Mouse (Mus musculus) kidney, postnatal 14 days (tissue): ENCODE data around the gene Senp8.
A peak's percentile ranks its signal among the peaks of the same experiment; 100 is the strongest.

Experiments
- DNase-seq: peaks from one replicate; pipeline ENCODE4 v3.0.0; 2022; ENCODE audit warnings: mixed read lengths

Gene Senp8

DNA sequence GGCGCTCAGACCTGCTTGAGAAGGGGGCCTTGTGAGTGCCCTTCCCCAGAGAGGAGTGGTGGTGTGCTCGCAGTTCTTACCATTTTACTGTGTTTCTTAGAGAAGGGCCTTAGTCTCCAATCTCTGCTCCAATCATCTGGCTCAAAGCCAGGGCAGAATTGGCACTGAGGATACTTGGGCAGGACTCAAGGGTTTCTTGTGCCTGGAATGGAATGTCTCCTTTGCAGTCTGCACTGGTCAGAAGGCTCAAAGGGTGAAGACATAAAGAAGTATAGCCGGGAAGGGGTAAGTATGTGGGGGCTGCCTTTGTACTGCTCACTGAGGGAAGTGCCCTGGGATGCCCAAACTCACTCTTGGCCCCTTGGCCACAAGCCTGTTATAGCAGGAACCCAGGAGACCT lies 41.3 kb downstream of the Senp8 start:
- peak; percentile 67 for DNase-seq

DNA sequence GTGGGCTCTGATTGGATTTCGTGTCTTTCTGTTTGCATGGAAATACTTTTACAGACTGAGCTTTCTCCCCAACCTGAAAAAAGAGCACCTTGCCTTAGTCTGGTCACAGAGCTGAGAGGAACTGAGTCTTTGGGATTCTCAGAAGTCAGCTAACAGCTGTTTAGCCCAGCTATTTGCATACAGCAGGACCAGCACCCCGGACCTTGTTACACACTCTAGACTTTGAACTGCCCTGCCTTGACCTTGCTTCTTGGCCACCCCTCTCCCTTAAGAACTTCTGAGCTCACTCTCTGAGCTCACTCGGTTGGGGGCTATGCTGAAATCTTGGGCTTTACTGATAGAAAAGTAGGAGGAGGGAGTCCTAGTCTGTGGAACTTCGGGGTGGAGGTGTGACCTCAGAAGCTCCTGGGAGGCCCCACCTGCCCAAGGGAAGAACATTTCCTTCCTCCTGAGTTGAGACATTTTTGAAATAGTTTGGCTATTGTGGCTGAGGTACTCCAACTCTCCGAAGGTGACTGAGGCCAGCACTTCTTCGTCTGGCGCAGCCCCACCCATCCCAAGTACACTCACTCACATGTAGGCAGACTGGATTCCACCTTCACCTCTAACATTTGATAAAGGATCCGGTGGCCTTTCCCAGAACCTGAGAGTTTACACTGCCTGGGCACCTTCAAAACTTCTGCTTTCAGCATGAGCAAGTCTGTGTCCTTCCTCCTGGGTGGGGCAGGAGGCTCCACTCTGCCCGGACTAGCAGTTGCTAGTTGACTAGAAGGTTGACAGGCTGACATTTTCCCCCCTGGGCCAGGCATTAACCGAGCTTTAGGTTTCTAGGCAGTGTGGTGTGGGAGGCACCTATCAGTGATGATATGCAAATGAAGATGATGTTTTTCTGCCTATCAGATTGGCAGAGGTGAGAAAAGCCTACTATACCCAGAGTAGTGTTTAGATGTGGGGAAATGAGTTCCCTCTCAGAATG lies 43.4 kb downstream of the Senp8 start:
- DNase-seq, result peak; percentile 27

DNA sequence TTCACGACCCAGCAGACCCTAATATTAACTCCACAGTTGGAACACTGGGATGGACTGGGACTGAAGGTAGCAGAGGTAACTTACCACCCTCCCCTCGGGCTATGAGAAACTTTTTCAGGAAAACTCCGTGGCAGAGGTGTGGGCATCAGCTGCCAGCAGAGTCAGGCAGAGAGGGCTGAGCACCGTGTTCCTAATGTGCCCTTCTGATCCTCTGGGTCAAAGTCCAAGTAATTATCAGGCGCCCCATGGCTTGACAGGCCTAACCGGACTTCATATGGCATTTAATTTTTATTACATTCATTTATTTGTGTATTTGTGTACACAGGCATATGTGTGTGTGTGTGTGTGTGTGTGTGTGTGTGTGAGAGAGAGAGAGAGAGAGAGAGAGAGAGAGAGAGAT lies 47.4 kb downstream of the Senp8 start:
- no peak for DNase-seq

DNA sequence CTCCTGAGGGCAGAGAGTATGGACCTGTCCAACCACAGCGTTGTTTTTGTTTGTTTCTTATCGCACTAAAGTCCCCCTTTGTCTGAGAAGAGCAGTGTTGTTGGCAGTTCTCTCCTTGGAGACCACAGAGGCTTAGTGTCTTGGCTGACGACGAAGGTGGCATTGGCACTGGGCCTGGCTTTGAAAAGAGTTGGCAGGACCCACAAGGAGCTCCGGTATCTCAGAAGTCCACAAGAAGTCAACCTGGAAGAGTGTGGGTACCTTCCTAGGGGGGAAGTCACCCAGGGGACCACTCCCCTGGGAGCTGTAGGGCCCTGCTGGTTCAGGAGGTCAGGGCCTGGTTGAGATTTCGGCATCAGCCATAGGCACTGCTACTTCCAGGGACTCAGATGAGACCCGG lies 49.4 kb downstream of the Senp8 start:
- DNase-seq, result no peak

DNA sequence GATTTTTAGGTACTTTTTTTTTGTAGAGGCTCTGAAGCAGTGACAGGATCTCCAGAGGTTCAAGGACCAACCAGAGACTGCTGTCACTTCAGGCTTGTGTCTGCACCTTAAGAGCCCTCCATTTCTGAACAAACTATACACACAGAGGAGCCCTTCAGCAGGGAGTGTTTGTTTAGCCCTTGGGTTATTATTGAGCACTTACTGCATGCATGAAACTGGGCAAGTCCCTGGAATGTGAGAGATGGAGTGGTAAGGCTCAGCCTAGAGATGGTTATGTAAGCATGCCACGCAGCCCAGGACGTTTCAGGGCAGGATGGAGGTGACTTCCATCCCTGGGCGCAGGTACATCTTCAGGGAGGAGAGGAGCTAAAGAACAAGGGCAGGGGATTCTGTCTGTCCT lies 54.1 kb downstream of the Senp8 start:
- no peak for DNase-seq

DNA sequence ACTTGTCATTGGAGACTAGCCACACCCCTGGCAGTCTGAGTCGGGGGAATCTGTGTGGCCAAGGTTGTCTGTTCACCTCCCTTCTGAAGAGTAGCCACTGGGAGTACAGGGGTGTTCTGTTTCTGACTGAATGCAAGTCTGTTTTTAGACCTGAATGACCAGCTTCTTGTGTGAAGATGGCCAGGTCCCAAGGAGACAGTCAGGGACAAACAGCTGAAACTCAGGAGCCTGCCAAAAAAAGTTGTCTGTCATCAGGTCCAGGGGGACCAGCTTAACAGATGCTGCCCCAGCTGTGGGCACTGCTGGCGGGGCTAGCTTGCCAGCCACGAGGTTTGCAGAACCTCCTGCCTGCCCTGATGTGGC lies 55.1 kb downstream of the Senp8 start:
- no peak for DNase-seq

DNA sequence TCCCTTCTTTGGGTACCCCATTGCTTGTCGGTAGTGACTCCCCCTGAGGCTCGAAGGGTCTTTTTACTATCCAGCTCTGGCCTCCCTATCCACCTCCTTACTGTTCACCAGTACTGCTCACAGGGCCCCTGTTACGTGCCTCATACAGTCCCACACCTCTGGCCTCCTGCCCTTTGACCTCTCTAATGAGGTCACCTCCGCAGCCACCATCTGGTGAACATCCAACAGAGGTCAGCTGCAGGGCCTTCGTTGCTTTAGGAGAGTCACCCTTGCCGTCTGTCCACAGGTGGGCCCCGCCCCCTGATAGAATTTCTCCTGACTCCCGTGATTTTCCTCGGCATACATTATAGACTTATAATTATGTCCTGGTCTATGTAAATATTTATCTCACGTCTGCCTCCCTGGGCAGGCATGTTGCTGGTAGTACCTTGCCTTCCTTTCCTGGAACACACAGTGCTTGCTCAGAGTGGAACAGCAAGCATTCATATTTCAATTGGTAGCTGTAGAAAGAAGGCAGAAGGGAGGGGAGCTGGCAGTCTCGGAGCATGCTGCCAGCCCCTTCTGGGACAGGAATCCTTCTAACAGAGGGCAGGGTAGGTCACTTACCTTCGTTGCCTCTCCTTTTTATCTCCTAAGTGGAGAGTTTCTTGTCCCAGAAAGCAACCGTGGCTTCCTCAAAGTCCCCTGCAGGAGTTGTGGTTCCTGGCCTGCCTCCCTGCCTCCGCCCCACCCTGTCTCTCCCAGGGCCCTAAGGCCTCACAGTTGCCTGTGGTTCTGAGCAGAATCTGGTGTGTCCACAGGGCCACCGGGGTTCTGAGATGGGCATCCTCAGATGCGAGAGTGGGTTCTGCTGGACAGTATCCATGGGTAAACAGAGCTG lies 55.7 kb downstream of the Senp8 start:
- no peak for DNase-seq

DNA sequence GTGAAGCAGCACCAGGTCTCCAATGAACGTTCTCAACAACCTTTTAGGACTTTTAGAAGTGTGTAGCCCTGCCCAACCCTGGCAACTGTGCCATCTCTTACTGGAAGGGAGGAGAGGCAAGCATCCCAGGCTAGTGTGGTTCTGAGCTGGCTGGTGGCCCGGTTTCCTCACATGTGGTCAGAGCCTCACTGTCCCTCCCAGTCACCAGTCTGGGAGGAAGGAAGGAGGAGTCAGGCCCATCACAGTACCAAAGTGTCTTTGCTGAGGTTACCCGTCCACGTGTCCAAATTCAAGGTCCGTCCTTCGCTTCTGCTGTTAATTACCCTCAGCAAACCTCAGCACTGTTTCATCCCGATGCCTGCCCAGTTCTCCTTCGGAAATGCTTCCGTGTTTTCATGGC lies 58.4 kb downstream of the Senp8 start:
- no peak for DNase-seq

DNA sequence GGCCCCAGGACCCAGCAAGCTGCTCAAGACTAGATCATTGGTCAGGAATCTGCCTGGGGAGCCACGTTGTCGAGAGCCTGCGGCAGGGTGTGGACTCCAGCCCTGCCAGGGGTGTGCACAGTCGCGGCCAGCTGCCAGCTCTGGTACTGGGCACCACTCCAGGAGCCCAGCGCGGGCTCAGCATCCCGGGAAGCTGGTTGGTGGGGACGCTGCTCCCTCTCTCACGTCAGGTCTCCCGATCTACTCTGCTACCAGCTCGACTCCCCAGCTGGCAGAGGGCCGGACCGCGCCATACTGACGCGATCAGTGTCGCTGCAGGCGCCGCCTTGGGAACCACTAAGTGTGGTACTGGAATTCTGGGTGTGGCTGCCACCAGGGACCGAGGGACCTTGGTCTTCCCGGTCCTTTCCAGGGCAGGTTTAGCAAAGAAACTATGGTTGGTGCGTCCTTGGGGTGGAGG lies 58.8 kb downstream of the Senp8 start:
- DNase-seq, result peak; percentile 89

DNA sequence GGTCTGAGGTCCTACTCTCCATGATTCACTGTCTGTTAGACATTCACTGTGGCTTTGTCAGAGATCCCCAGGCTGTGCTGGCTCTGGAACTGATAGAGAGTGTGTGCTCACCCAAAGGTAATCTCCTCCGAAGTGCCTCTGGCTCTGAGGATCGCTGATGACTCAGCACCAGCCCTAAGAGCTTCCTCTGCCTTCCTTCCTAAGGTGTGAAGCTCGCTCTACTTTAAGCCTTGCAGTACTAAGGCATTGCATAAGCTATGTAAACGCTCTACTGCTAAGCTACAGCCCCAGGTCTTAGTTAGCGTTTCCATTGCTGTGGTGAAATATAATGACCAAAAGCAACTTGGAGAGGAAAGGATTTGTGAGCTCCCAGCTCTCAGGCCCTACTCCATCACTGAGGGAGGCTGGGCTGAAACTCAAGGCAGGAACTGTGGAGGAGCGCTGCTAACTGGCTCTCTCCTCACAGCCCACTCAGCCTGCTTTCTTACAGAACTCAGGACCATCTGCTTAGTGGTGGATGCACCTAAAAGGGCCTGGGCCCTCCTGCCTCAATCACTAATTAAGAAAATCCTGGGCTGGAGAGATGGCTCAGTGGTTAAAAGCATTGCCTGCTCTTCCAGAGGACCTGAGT lies 63.0 kb downstream of the Senp8 start:
- DNase-seq, result no peak
